In genomic region chr3:57292826-57293225, GRCm38 (mm10) we compare ENCODE assay signal across 8 mouse cellular contexts. TPM values are rescaled to one million over a fixed set of nuclear protein-coding genes. Genes with fewer than 3 reads are reported as not detected.
DNase-seq lines count a peak whose midpoint lies in the region; ATAC-seq and TF ChIP-seq lines count a peak whose summit lies in the region.

No protein-coding gene starts in this region.

- peaks cover 13% of the 10 kb centered on the region for H3K4me1 ChIP-seq in intestine, embryonic 14.5 days (replicated peaks; ENCODE audit: control insufficient read depth, insufficient read depth, low read length)
- H3K4me1 ChIP-seq in intestine, embryonic 15.5 days (replicated peaks): peaks cover 15% of the 10 kb centered on the region; the same call in 1 of the 2 replicates
- H3K4me1 ChIP-seq in heart, embryonic 15.5 days (replicated peaks): peaks cover 13% of the 10 kb centered on the region
- no peaks in the 10 kb centered on the region for H3K4me1 ChIP-seq in stomach, postnatal 0 days (replicated peaks; ENCODE audit: control insufficient read depth, insufficient read depth)

- WGBS in intestine, embryonic 14.5 days: 74% methylated on average over 11 of the region's 11 CpGs
- WGBS in intestine, embryonic 15.5 days: 74% methylated on average over 11 of the region's 11 CpGs
- 58% methylated on average over 11 of the region's 11 CpGs for WGBS in heart, embryonic 15.5 days
- 74% methylated on average over 11 of the region's 11 CpGs for WGBS in stomach, postnatal 0 days

- H3K36me3 ChIP-seq in intestine, embryonic 14.5 days (ENCODE audit: control insufficient read depth, insufficient read depth, low read length): no peaks in the 10 kb centered on the region
- no peaks in the 10 kb centered on the region for H3K36me3 ChIP-seq in intestine, embryonic 15.5 days
- no peaks in the 10 kb centered on the region for H3K36me3 ChIP-seq in heart, embryonic 15.5 days
- no peaks in the 10 kb centered on the region for H3K36me3 ChIP-seq in stomach, postnatal 0 days (ENCODE audit: control insufficient read depth, insufficient read depth, low read length)

- H3K9me3 ChIP-seq in intestine, embryonic 14.5 days (ENCODE audit: control insufficient read depth, low read length): no peaks in the 10 kb centered on the region
- H3K9me3 ChIP-seq in intestine, embryonic 15.5 days: no peaks in the 10 kb centered on the region
- H3K9me3 ChIP-seq in heart, embryonic 15.5 days (replicated peaks): no peaks in the 10 kb centered on the region
- H3K9me3 ChIP-seq in stomach, postnatal 0 days (ENCODE audit: control insufficient read depth, low read length): no peaks in the 10 kb centered on the region

- no peak overlapping the region for H3K9ac ChIP-seq in intestine, embryonic 14.5 days (ENCODE audit: low read length)
- no peak overlapping the region for H3K9ac ChIP-seq in intestine, embryonic 15.5 days
- no peak overlapping the region for H3K9ac ChIP-seq in heart, embryonic 15.5 days
- H3K9ac ChIP-seq in stomach, postnatal 0 days (ENCODE audit: low read length): no peak overlapping the region

- peak; percentile 51 for TF ChIP-seq CTCF in stomach, postnatal 0 days (IDR thresholded peaks at IDR 0.05; ENCODE audit: low read depth)

- no peaks in the 10 kb centered on the region for H3K27me3 ChIP-seq in intestine, embryonic 14.5 days (replicated peaks; ENCODE audit: control insufficient read depth, insufficient read depth, low read length)
- no peaks in the 10 kb centered on the region for H3K27me3 ChIP-seq in intestine, embryonic 15.5 days (replicated peaks)
- H3K27me3 ChIP-seq in heart, embryonic 15.5 days: no peaks in the 10 kb centered on the region
- H3K27me3 ChIP-seq in stomach, postnatal 0 days (ENCODE audit: control insufficient read depth, insufficient read depth, low read length): no peaks in the 10 kb centered on the region

- peak overlapping the region; percentile 0; the same call in 1 of the 2 replicates for H3K4me2 ChIP-seq in intestine, embryonic 14.5 days (ENCODE audit: low read length)
- no peak overlapping the region for H3K4me2 ChIP-seq in intestine, embryonic 15.5 days (replicated peaks)
- H3K4me2 ChIP-seq in heart, embryonic 15.5 days: peak overlapping the region; percentile 45
- no peak overlapping the region for H3K4me2 ChIP-seq in stomach, postnatal 0 days (replicated peaks; ENCODE audit: low read depth)

- no peak for TF ChIP-seq EP300 in stomach, postnatal 0 days (optimal IDR thresholded peaks at IDR 0.05)

- H3K27ac ChIP-seq in intestine, embryonic 14.5 days (ENCODE audit: low read depth): no peak overlapping the region
- no peak overlapping the region for H3K27ac ChIP-seq in intestine, embryonic 15.5 days
- peak overlapping the region; percentile 88 for H3K27ac ChIP-seq in heart, embryonic 15.5 days
- H3K27ac ChIP-seq in stomach, postnatal 0 days (replicated peaks): no peak overlapping the region

- no peak overlapping the region for H3K4me3 ChIP-seq in intestine, embryonic 14.5 days (ENCODE audit: low read depth, low read length)
- no peak overlapping the region for H3K4me3 ChIP-seq in intestine, embryonic 15.5 days (replicated peaks)
- H3K4me3 ChIP-seq in heart, embryonic 15.5 days: peak overlapping the region; percentile 43
- no peak overlapping the region for H3K4me3 ChIP-seq in stomach, postnatal 0 days (ENCODE audit: low read depth, low read length)

- no peak for ATAC-seq in intestine, embryonic 14.5 days (replicated peaks; ENCODE audit: low FRiP score, low TSS enrichment, low read depth)
- ATAC-seq in intestine, embryonic 15.5 days: no peak
- no peak for ATAC-seq in heart, embryonic 15.5 days (replicated peaks; ENCODE audit: insufficient number of reproducible peaks, insufficient read depth, low FRiP score, low read depth)
- no peak for ATAC-seq in stomach, postnatal 0 days (ENCODE audit: low FRiP score, low TSS enrichment)

- no peak for DNase-seq in intestine, embryonic 14.5 days (ENCODE audit: low spot score)
- DNase-seq in retina, postnatal 1 day: peak; percentile 5
- no peak for DNase-seq in retina, embryonic 14.5 days (ENCODE audit: low spot score)
- no peak for DNase-seq in stomach, postnatal 0 days (ENCODE audit: low spot score)
- no peak for DNase-seq in Muller cell, postnatal 12 days (ENCODE audit: inconsistent ontology term)
- DNase-seq in spleen, adult 12 weeks (ENCODE audit: low spot score): no peak

RNA-seq across cellular contexts. Expression of gene Tm4sf1, which starts 9.0 kb away (rescaled TPM):
- polyA plus RNA-seq in intestine, embryonic 14.5 days (2014; fragmentation: Nextera tagmentation; extraction: Ambion mirVana): 64.0 and 64.4 TPM in 2 replicates
- 71.3 and 72.9 TPM in 2 replicates for polyA plus RNA-seq in intestine, embryonic 15.5 days (2015; fragmentation: Nextera tagmentation; extraction: Ambion mirVana)
- 297 and 303 TPM in 2 replicates for polyA plus RNA-seq in heart, embryonic 15.5 days (2015; fragmentation: Nextera tagmentation; extraction: Ambion mirVana)
- 65.9 and 69.6 TPM in 2 replicates for polyA plus RNA-seq in stomach, postnatal 0 days (2015; fragmentation: Nextera tagmentation; extraction: Ambion mirVana)

Comparison
In these comparisons a context has a peak if more than half of its experiments do, and no peak if none do; other contexts are left out.
1. H3K4me2 ChIP-seq: peak in intestine, embryonic 14.5 days (single experiment) and heart, embryonic 15.5 days (single experiment); none in intestine, embryonic 15.5 days (single experiment) and stomach, postnatal 0 days (single experiment).